Mouse (Mus musculus) embryo, embryonic 10 days (tissue): ENCODE measurements around the gene Arid4b.
"Not testable (repeated sequence)": the region's sequence is repeated elsewhere in the genome, so short reads cannot be mapped to it uniquely, and the experiment has no call there.

Experiments used
- DNase-seq: peaks from one replicate; pipeline ENCODE4 v3.0.0-alpha.2; 2015; ENCODE audit warnings: low spot score

Arid4b gene

GRCm38 (mm10) chr13:14063013-14063941, at the start of gene Arid4b, which contains the start of gene Ggps1:
Arid4b (plus strand) TSS chr13:14063232.
Ggps1 (minus strand) TSS chr13:14063488.
- DNase-seq = peak; percentile 97

GRCm38 (mm10) chr13:14014001-14014400, 49.0 kb upstream of the Arid4b start:
- DNase-seq = no peak

GRCm38 (mm10) chr13:14014540-14014939, 48.5 kb upstream of the Arid4b start:
- DNase-seq = no peak

GRCm38 (mm10) chr13:14015609-14016008, 47.4 kb upstream of the Arid4b start:
- no peak for DNase-seq

GRCm38 (mm10) chr13:14018283-14018682, 44.7 kb upstream of the Arid4b start:
- DNase-seq = no peak

- DNase-seq = no peak
Observed at GRCm38 (mm10) chr13:14018852-14019251, 44.2 kb upstream of the Arid4b start.

GRCm38 (mm10) chr13:14021417-14021816, 41.6 kb upstream of the Arid4b start:
- not testable (repeated sequence) for DNase-seq

- DNase-seq = no peak
Observed at GRCm38 (mm10) chr13:14025554-14025953, 37.5 kb upstream of the Arid4b start.

- DNase-seq = no peak
Observed at GRCm38 (mm10) chr13:14026154-14026820, 36.7 kb upstream of the Arid4b start.

GRCm38 (mm10) chr13:14033309-14034072, 29.5 kb upstream of the Arid4b start:
- DNase-seq = no peak

GRCm38 (mm10) chr13:14034073-14034348, 29.0 kb upstream of the Arid4b start:
- DNase-seq = no peak

GRCm38 (mm10) chr13:14035352-14035751, 27.7 kb upstream of the Arid4b start:
- DNase-seq = not testable (repeated sequence)

- DNase-seq = no peak
Observed at GRCm38 (mm10) chr13:14035875-14036630, 27.0 kb upstream of the Arid4b start.

GRCm38 (mm10) chr13:14038911-14039291, 24.1 kb upstream of the Arid4b start:
- DNase-seq = no peak

GRCm38 (mm10) chr13:14039292-14039965, 23.6 kb upstream of the Arid4b start, which contains the start of gene Tbce:
Tbce (minus strand) TSS chr13:14039638.
- DNase-seq = peak; percentile 93

GRCm38 (mm10) chr13:14040186-14040585, 22.8 kb upstream of the Arid4b start:
- no peak for DNase-seq

- DNase-seq = no peak
Observed at GRCm38 (mm10) chr13:14043851-14044250, 19.2 kb upstream of the Arid4b start.

GRCm38 (mm10) chr13:14044521-14044920, 18.5 kb upstream of the Arid4b start:
- no peak for DNase-seq

GRCm38 (mm10) chr13:14049878-14050277, 13.2 kb upstream of the Arid4b start:
- no peak for DNase-seq

GRCm38 (mm10) chr13:14056801-14057200, 6.2 kb upstream of the Arid4b start:
- DNase-seq = no peak

GRCm38 (mm10) chr13:14059582-14059981, 3.5 kb upstream of the Arid4b start:
- DNase-seq = no peak
